Mouse (Mus musculus): ENCODE data around the gene Mogs.

Gene Mogs

DNA sequence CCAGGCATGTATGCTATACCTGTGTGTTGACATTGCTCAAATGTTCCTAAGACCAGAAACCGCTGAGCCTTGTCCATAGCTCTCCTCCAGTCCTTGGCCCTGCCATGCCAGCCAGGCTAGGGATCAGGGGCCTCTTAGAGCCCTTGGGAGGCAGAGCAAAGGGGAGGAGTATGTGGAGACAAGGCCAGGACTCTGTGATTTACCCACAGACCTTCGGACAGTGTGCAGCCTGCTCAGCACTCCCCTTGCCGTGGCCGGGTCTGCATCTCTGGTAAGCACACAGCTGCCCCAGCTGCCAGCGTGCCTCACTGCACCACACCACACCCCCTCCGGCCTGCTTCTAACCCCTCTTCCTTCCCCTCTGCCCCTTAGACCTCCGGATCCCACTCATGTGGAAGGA, 32.0 kb downstream of the Mogs start:
- no peak for DNase-seq (ENCODE audit: extremely low read depth, low read depth)

DNA sequence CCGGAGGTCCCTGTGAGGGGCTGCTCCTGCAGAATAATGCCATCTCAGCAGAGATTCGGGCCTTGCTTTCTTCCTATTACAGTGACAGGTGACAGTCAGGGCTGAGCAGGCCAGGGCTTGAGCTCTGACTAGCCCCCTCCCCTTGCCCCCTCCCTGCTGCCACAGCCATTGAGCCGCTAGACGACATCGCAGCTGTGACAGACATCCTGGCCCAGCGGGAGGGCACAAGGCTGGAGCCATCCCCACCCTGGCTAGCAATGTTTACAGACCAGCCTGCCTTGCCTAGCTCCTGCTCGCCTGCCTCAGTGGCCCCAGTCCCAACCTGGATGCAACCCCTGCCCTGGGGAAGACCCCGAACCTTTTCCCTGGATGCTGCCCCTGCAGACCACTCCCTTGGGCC, 36.4 kb downstream of the Mogs start:
- no peak for DNase-seq (ENCODE audit: extremely low read depth, low read depth)

DNA sequence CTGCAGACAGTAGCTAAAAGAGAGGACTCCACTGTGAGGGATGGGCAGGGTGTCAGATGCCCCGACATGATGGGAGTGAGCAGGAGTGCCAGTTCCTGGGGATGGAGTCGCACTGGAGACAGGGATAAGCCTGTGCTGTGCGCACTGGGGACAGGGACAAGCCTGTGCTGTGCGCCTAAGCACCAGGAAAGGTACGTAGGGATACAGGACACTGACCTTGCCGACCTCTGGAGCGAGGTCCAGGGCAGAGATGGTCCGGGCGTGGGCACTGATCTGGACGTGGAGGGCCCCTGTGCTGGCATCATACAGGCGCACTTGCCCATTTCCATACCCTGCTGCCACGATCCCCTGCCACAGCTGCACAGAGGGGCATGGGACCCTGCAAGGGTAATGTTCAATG, 37.7 kb downstream of the Mogs start:
- no peak for DNase-seq (ENCODE audit: extremely low read depth, low read depth)

DNA sequence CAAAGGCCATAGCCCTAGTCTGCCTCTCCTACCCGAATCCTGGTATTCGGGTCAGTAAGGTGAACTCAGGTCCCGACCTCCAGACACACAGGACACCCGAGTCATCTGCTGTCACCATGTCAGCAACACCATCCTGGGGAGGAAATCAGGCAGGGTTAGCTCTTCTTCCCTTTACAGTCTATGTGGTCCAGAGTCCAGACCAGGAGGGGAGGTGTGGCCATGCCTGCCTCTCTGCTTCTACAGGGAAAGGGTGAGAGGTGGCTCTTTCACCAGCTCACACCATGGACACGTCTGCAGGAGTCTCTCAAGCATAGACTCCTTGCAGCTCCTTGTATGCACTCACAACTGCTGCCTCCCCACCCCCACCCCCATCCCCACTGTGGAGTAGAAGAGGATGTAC, 38.2 kb downstream of the Mogs start:
- DNase-seq (ENCODE audit: extremely low read depth, low read depth) = no peak

DNA sequence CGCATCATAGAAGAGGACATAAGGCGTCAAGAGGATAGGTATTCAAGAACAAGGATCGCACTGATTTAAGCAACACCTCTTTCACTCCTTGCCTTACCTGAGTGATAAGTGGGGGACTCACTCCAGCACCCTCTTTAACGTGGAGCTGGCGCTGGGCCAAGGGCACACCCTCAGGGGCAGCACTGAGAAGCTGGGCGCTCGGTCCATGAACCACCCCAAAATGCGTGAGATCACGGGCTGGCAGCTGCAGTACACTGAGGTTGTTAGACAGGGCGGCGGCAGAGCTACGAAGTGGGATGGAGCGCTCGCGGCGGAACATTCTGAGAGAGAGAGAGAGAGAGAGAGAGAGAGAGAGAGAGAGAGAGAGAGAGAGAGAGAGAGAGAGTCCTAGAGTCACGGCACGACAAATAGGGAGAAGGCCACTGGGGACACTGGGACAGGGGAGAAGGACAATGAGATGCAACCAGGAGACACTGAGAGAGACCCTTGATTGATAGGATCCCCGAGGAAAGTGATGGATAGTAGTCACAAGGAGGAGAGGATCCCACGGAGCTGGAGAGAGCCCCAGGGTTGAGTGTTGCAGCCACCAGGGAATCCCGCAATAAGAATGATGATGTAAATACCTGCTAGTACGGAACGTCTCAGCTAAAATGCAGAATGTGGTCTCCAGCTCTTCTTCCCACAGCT, 40.4 kb downstream of the Mogs start:
- no peak for DNase-seq (ENCODE audit: extremely low read depth, low read depth)

DNA sequence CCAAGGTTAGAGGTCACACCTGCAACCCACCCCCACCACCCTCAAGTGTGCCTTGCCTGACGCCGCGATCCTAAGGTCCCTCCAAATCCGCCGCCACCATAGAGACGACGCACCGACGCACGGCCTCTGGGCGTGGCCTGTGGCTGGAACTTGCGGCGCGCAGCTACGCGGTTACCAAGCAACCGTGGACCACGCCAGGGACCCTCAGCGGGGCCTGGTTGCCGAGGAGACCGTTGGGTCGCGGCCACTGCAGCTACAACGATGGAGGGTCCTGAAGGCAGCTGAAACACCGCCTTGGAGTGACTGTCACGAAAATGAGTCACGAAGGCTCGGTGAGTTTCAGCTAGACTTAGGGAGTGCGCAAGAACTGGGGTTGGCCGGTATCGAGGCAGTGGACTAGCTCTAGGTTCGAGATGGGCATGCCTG, 41.0 kb downstream of the Mogs start, which contains the start of the genes Wdr54 and 1700003E16Rik:
Gene Wdr54, minus strand, starts transcription at position 139 of the 426 bp plus-strand sequence.
Gene 1700003E16Rik, plus strand, starts transcription at position 146 of the 426 bp plus-strand sequence.
- DNase-seq (ENCODE audit: extremely low read depth, low read depth) = no peak

DNA sequence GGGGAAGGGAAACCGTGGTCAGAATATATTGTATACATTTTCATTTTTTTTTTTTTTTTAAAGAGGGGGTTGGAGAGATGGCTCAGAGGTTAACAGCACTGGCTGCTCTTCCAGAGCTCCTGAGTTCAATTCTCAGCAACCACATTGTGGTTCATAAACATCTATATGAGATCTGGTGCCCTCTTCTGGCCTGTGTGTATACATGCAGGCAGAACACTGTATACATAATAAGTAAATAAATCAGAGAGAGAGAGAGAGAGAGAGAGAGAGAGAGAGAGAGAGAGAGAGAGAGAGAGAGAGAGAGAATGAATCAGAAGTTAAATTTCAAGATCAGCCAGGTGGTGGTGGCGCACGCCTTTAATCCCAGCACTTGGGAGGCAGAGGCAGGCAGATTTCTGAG, 44.2 kb downstream of the Mogs start:
- peak; percentile 55 for DNase-seq (ENCODE audit: extremely low read depth, low read depth)

DNA sequence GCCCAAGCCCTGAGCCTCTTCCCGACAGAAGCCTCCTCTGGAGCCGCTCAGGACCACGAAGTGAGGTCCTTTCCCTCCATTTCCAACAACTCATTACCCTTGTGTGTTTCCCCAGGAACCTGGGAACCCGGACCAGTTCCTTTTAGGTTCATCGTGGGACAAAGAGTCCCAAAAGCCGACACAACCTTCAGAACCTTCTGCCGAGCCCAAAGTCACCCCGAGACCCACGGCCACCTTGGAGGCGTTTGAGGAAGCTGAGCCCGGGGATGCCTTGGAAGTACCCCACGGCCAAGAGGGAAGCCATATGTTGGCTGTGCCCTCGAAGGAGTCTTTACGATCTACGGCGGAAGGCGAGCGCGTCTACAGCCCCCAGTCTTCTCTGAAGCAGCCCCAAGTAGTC, 46.1 kb downstream of the Mogs start:
- no peak for DNase-seq (ENCODE audit: extremely low read depth, low read depth)

DNA sequence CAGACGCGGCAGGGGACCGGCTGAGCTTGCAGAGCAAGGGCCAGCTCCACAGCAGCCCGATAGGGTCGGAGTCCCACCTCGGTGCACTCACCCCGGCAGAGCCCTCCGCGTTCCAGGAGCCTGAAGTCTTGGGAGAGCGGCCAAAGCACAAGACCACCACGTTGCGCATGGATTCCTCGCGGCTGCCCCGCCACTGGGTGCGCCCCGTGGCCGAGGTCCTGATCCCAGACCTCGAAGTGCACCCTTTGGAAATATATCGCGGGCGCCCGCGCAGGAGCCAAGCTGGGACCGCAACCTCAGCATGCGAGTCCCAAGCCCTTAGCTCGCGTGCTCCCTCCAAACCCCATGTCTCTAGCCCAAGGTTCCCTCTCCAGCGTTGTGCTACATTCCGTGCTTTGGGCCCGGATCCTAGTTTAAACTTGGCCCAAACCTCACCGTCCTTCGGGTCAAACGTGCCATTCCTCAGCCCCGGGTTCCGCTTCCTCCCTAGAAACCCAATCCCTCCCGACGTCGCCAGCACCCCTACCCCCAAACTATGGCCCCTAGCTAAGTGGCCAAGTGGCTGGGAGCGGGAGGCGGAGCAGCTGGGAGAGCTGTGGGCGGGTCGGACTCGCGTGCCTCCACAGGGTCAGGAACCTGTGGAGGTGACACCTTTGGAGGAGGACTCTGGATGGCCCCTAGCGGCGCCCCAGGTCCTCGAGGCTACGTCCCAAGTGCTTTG, 46.8 kb downstream of the Mogs start:
- DNase-seq (ENCODE audit: extremely low read depth, low read depth) = no peak

DNA sequence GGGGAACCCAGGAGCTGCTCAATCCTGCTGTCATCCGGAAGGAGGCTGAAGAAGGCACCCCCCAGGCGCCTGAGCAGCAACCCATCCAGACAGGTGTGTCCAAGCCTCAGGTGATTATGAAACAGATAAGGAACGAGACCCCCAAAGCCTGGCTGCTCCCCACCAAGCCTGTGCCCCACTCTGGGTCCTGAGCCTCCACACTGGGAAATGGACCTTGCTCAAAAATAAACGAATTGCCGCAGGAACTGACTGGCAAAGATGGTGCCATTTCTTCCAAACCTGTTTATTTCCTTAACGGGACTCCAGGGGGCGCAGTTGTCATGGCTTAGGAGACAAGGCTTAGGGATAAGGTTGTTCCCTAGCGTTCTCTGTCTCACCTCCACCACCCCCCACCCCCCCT, 47.4 kb downstream of the Mogs start:
- DNase-seq (ENCODE audit: extremely low read depth, low read depth) = peak; percentile 44

DNA sequence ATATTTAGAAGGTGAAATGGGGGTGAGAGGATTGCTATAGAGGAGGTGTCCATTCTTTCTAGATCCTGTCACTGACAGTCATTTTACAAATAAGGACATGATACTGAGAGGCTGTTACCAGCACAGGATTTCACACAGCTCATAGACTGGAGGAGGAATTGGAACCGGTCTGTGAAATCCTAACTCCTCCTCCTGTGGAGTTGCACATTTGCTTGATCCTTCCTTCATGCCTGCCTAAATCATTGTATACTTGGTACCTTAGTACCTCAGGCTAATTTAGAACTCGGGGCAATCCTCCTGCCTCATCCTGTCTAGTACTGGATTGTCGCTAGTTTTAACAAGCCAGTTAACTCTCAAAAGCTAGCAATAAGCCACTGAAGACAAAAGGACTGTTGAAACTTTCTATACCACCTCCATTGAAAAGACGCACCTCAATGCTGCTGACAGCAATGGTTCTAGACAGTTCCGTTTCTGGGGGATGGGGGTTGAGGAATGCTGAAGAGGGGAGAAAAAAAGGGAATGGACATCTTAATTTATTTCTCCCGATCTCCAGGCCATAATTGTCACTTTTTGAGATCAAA, 49.8 kb downstream of the Mogs start:
- DNase-seq (ENCODE audit: extremely low read depth, low read depth) = no peak

DNA sequence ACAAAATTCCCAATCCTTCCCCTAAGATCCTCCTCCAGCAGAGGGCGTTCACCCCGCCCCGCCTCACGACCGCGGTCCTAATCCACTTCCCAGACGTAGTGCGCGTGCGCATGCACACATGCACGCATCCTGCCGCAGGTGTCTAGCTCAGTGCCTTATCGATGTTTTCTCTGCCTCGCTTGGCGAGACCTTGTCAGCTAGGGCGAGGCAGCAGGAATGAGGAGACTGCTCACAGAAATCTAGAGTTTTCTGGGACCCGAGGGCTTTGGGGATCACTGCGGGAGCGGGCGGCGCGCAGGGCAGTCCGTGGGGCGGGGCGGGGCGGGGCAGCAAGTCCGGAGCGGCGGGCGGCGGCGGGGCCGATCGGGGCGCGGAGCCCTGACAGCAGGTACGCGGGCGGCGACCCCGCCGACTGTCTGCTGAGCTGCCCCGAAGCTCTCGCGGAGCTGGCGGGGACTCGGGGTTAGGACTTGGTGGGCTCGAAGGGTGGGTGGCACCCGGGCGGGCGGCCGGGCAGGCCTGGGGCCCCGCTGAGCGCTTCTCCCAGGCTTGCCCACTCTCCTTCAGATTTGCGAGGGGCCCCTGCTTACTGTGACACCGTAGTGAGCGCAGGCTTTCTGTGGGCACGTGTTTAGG, 50.4 kb downstream of the Mogs start, which contains the start of gene Dctn1:
Gene Dctn1, plus strand, starts transcription at position 314 of the 636 bp plus-strand sequence.
- DNase-seq (ENCODE audit: extremely low read depth, low read depth) = peak; percentile 81

DNA sequence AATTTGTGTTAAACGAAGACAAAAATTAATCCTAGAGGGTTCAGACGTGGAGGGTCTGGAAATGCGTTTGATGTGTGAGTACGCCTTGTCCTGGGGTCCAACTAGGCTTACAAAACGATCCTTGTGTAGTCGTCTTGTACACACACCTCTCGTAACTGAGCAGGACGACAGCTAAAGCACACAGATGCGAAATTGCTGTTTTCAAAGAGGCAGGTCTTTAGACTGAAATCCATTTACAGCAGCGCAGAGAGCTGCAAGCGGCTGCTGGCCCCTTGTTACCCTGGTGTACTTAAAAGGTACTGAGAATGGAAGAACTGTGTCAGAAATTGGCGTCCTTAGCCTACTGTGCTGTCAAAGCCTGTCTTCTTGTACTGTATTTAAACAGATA, 50.9 kb downstream of the Mogs start:
- peak; percentile 37 for DNase-seq (ENCODE audit: extremely low read depth, low read depth)

All from MEL-GATA-1-ER (cell line).